Mouse (Mus musculus) spleen, postnatal 0 days (tissue): ENCODE measurements around the gene Arfgap1. TPM values are rescaled to one million over a fixed set of nuclear protein-coding genes. Genes with fewer than 3 reads are reported as not detected.

ENCODE experiments used
- polyA plus RNA-seq: library from polyadenylated mRNA; unstranded; fragments of >200 nt; fragmentation: Nextera tagmentation; extraction: Ambion mirVana; gene quantifications from 2 replicates; pipeline ENCODE4 v1.2.1, GENCODE M21; 2015

Arfgap1 gene
- 33.4 and 41.2 TPM in 2 replicates for polyA plus RNA-seq

GRCm38 (mm10) chr2:180967010-180967763 lies at the start of gene Arfgap1:
TSS of gene Arfgap1 (plus strand) at chr2:180967225.

GRCm38 (mm10) chr2:180920810-180921400 lies 46.1 kb upstream of the Arfgap1 start, which contains the start of gene Ythdf1:
TSS of gene Ythdf1 (minus strand) at chr2:180920949.

GRCm38 (mm10) chr2:180928723-180929122 lies 38.3 kb upstream of the Arfgap1 start, which contains the start of gene Birc7:
TSS of gene Birc7 (plus strand) at chr2:180929023.

GRCm38 (mm10) chr2:180954061-180955047 lies 12.7 kb upstream of the Arfgap1 start, which contains the start of gene Nkain4:
TSS of gene Nkain4 (minus strand) at chr2:180954699.

GRCm38 (mm10) chr2:180986449-180986848 lies 19.4 kb downstream of the Arfgap1 start, which contains the start of gene Col20a1:
TSS of gene Col20a1 (plus strand) at chr2:180986535.

Other genes with a start within 250 kb of the Arfgap1 start
- gene Slc17a9, start 242.0 kb upstream of the Arfgap1 start, polyA plus RNA-seq = 5.3 and 5.4 TPM in 2 replicates
- gene Bhlhe23, start 190.3 kb upstream of the Arfgap1 start, polyA plus RNA-seq = not detected in 2 replicates
- 29.7 and 31.2 TPM in 2 replicates for gene Ythdf1, start 46.3 kb upstream of the Arfgap1 start, polyA plus RNA-seq
- 0.07 TPM in 1 of 2 replicates, not detected in the other for gene Birc7, start 38.2 kb upstream of the Arfgap1 start, polyA plus RNA-seq
- gene Nkain4, start 12.5 kb upstream of the Arfgap1 start, polyA plus RNA-seq = 12.8 and 21.1 TPM in 2 replicates
- gene Col20a1, start 19.3 kb downstream of the Arfgap1 start, polyA plus RNA-seq = 0.02 and 0.23 TPM in 2 replicates
- gene Chrna4, start 76.3 kb downstream of the Arfgap1 start, polyA plus RNA-seq = 0.08 TPM in 1 of 2 replicates, not detected in the other
- gene Kcnq2, start 168.1 kb downstream of the Arfgap1 start, polyA plus RNA-seq = 0.16 and 0.26 TPM in 2 replicates
- not detected in 2 replicates for gene Eef1a2, start 189.8 kb downstream of the Arfgap1 start, polyA plus RNA-seq
- gene Ppdpf, start 220.0 kb downstream of the Arfgap1 start, polyA plus RNA-seq = 102 and 117 TPM in 2 replicates
- not detected in 2 replicates for gene Ptk6, start 235.6 kb downstream of the Arfgap1 start, polyA plus RNA-seq
- 0.19 and 0.25 TPM in 2 replicates for gene Srms, start 246.0 kb downstream of the Arfgap1 start, polyA plus RNA-seq